Mouse (Mus musculus): Measurements from ENCODE around the gene Mafb. TPM values are rescaled to one million over a fixed set of nuclear protein-coding genes. Genes with fewer than 3 reads are reported as not detected.

The Mafb gene
- polyA plus RNA-seq, 1 experiment from 2014 or later, result 5.3 TPM

GRCm38 (mm10) chr2:160357442-160357841 lies 9.4 kb downstream of the Mafb start:
- H3K27ac ChIP-seq (ENCODE audit: low read depth, low read length), result no peak overlapping the region
- H3K9me3 ChIP-seq (replicated peaks; ENCODE audit: control insufficient read depth, low read length), result no peaks in the 10 kb centered on the region
- H3K9ac ChIP-seq (ENCODE audit: low read depth, low read length), result no peak overlapping the region
- H3K4me1 ChIP-seq (ENCODE audit: control insufficient read depth, insufficient read depth, low read length), result peaks cover 10% of the 10 kb centered on the region
- H3K4me2 ChIP-seq, result no peak overlapping the region
- peaks cover 48% of the 10 kb centered on the region for H3K27me3 ChIP-seq (ENCODE audit: control insufficient read depth, insufficient read depth, low read length)
- ATAC-seq (replicated peaks; ENCODE audit: insufficient number of reproducible peaks, low FRiP score, low TSS enrichment), result no peak; the same call in 1 of the 2 replicates
- WGBS (ENCODE audit: insufficient replicate concordance), result 45% methylated on average over 4 of the region's 4 CpGs
- H3K4me3 ChIP-seq (ENCODE audit: low read depth, low read length), result no peak overlapping the region
- no peaks in the 10 kb centered on the region for H3K36me3 ChIP-seq (ENCODE audit: control insufficient read depth, insufficient read depth, low read length)

GRCm38 (mm10) chr2:160356132-160356531 lies 10.7 kb downstream of the Mafb start:
- Histone ChIP-seq H3K36me3 (ENCODE audit: control insufficient read depth, insufficient read depth, low read length) (no peaks in the 10 kb centered on the region), H3K27me3 (ENCODE audit: control insufficient read depth, insufficient read depth, low read length) (peaks cover 36% of the 10 kb centered on the region), H3K9ac (ENCODE audit: low read depth, low read length) (no peak overlapping the region), H3K4me2 (no peak overlapping the region), H3K4me3 (ENCODE audit: low read depth, low read length) (no peak overlapping the region), H3K4me1 (ENCODE audit: control insufficient read depth, insufficient read depth, low read length) (peaks cover 4% of the 10 kb centered on the region), H3K9me3 (replicated peaks; ENCODE audit: control insufficient read depth, low read length) (no peaks in the 10 kb centered on the region), H3K27ac (ENCODE audit: low read depth, low read length) (no peak overlapping the region)
- no peak for ATAC-seq (replicated peaks; ENCODE audit: insufficient number of reproducible peaks, low FRiP score, low TSS enrichment)
- WGBS (ENCODE audit: insufficient replicate concordance), result 53% methylated on average over 5 of the region's 5 CpGs

- ATAC-seq (replicated peaks; ENCODE audit: insufficient number of reproducible peaks, low FRiP score, low TSS enrichment), result no peak
- Histone ChIP-seq H3K27me3 (ENCODE audit: control insufficient read depth, insufficient read depth, low read length) (peaks cover 18% of the 10 kb centered on the region), H3K36me3 (ENCODE audit: control insufficient read depth, insufficient read depth, low read length) (no peaks in the 10 kb centered on the region), H3K4me1 (ENCODE audit: control insufficient read depth, insufficient read depth, low read length) (peaks cover 6% of the 10 kb centered on the region), H3K27ac (ENCODE audit: low read depth, low read length) (no peak overlapping the region), H3K9me3 (replicated peaks; ENCODE audit: control insufficient read depth, low read length) (no peaks in the 10 kb centered on the region), H3K9ac (ENCODE audit: low read depth, low read length) (no peak overlapping the region), H3K4me3 (ENCODE audit: low read depth, low read length) (no peak overlapping the region), H3K4me2 (no peak overlapping the region)
- WGBS (ENCODE audit: insufficient replicate concordance), result 54% methylated on average over 2 of the region's 2 CpGs
Measured at GRCm38 (mm10) chr2:160354319-160354718, 12.5 kb downstream of the Mafb start.

GRCm38 (mm10) chr2:160353581-160353980 lies 13.3 kb downstream of the Mafb start:
- H3K27ac ChIP-seq (ENCODE audit: low read depth, low read length), result no peak overlapping the region

GRCm38 (mm10) chr2:160351038-160351574 lies 15.8 kb downstream of the Mafb start:
- Histone ChIP-seq H3K4me1 (ENCODE audit: control insufficient read depth, insufficient read depth, low read length) (peaks cover 17% of the 10 kb centered on the region), H3K4me3 (ENCODE audit: low read depth, low read length) (no peak overlapping the region), H3K9ac (ENCODE audit: low read depth, low read length) (no peak overlapping the region), H3K27ac (ENCODE audit: low read depth, low read length) (no peak overlapping the region), H3K4me2 (no peak overlapping the region), H3K36me3 (ENCODE audit: control insufficient read depth, insufficient read depth, low read length) (no peaks in the 10 kb centered on the region), H3K27me3 (ENCODE audit: control insufficient read depth, insufficient read depth, low read length) (no peaks in the 10 kb centered on the region), H3K9me3 (replicated peaks; ENCODE audit: control insufficient read depth, low read length) (no peaks in the 10 kb centered on the region)
- no peak for ATAC-seq (replicated peaks; ENCODE audit: insufficient number of reproducible peaks, low FRiP score, low TSS enrichment)
- WGBS (ENCODE audit: insufficient replicate concordance), result 39% methylated on average over 8 of the region's 8 CpGs

More at GRCm38 (mm10) chr2:160353581-160353980, 13.3 kb downstream of the Mafb start:
- peaks cover 14% of the 10 kb centered on the region for H3K4me1 ChIP-seq (ENCODE audit: control insufficient read depth, insufficient read depth, low read length)
- no peak overlapping the region for H3K9ac ChIP-seq (ENCODE audit: low read depth, low read length)
- WGBS (ENCODE audit: insufficient replicate concordance), result 42% methylated on average over 2 of the region's 2 CpGs
- H3K9me3 ChIP-seq (replicated peaks; ENCODE audit: control insufficient read depth, low read length), result no peaks in the 10 kb centered on the region
- H3K4me2 ChIP-seq, result no peak overlapping the region
- H3K36me3 ChIP-seq (ENCODE audit: control insufficient read depth, insufficient read depth, low read length), result no peaks in the 10 kb centered on the region
- no peak overlapping the region for H3K4me3 ChIP-seq (ENCODE audit: low read depth, low read length)
- ATAC-seq (replicated peaks; ENCODE audit: insufficient number of reproducible peaks, low FRiP score, low TSS enrichment), result no peak
- H3K27me3 ChIP-seq (ENCODE audit: control insufficient read depth, insufficient read depth, low read length), result peaks cover 12% of the 10 kb centered on the region

- Histone ChIP-seq H3K9ac (ENCODE audit: low read depth, low read length) (no peak overlapping the region), H3K4me3 (ENCODE audit: low read depth, low read length) (no peak overlapping the region), H3K4me1 (ENCODE audit: control insufficient read depth, insufficient read depth, low read length) (peaks cover 17% of the 10 kb centered on the region), H3K27me3 (ENCODE audit: control insufficient read depth, insufficient read depth, low read length) (no peaks in the 10 kb centered on the region), H3K4me2 (no peak overlapping the region; the same call in 1 of the 2 replicates), H3K36me3 (ENCODE audit: control insufficient read depth, insufficient read depth, low read length) (no peaks in the 10 kb centered on the region), H3K9me3 (replicated peaks; ENCODE audit: control insufficient read depth, low read length) (no peaks in the 10 kb centered on the region), H3K27ac (ENCODE audit: low read depth, low read length) (no peak overlapping the region)
- ATAC-seq (replicated peaks; ENCODE audit: insufficient number of reproducible peaks, low FRiP score, low TSS enrichment), result no peak
- WGBS (ENCODE audit: insufficient replicate concordance), result 32% methylated on average over 4 of the region's 4 CpGs
Measured at GRCm38 (mm10) chr2:160349578-160349977, 17.3 kb downstream of the Mafb start.

GRCm38 (mm10) chr2:160348796-160349195 lies 18.1 kb downstream of the Mafb start:
- 39% methylated on average over 7 of the region's 7 CpGs for WGBS (ENCODE audit: insufficient replicate concordance)
- Histone ChIP-seq H3K4me2 (no peak overlapping the region), H3K4me1 (ENCODE audit: control insufficient read depth, insufficient read depth, low read length) (peaks cover 17% of the 10 kb centered on the region), H3K27ac (ENCODE audit: low read depth, low read length) (no peak overlapping the region), H3K9ac (ENCODE audit: low read depth, low read length) (no peak overlapping the region), H3K36me3 (ENCODE audit: control insufficient read depth, insufficient read depth, low read length) (no peaks in the 10 kb centered on the region), H3K4me3 (ENCODE audit: low read depth, low read length) (no peak overlapping the region), H3K27me3 (ENCODE audit: control insufficient read depth, insufficient read depth, low read length) (no peaks in the 10 kb centered on the region), H3K9me3 (replicated peaks; ENCODE audit: control insufficient read depth, low read length) (no peaks in the 10 kb centered on the region)
- ATAC-seq (replicated peaks; ENCODE audit: insufficient number of reproducible peaks, low FRiP score, low TSS enrichment), result no peak

- Histone ChIP-seq H3K9me3 (replicated peaks; ENCODE audit: control insufficient read depth, low read length) (no peaks in the 10 kb centered on the region), H3K4me2 (no peak overlapping the region), H3K9ac (ENCODE audit: low read depth, low read length) (no peak overlapping the region), H3K4me1 (ENCODE audit: control insufficient read depth, insufficient read depth, low read length) (peaks cover 17% of the 10 kb centered on the region), H3K27me3 (ENCODE audit: control insufficient read depth, insufficient read depth, low read length) (no peaks in the 10 kb centered on the region), H3K27ac (ENCODE audit: low read depth, low read length) (no peak overlapping the region), H3K4me3 (ENCODE audit: low read depth, low read length) (no peak overlapping the region), H3K36me3 (ENCODE audit: control insufficient read depth, insufficient read depth, low read length) (no peaks in the 10 kb centered on the region)
- ATAC-seq (replicated peaks; ENCODE audit: insufficient number of reproducible peaks, low FRiP score, low TSS enrichment), result no peak
- WGBS (ENCODE audit: insufficient replicate concordance), result 57% methylated on average over 4 of the region's 4 CpGs
Measured at GRCm38 (mm10) chr2:160348072-160348604, 18.7 kb downstream of the Mafb start.

GRCm38 (mm10) chr2:160345644-160346043 lies 21.2 kb downstream of the Mafb start:
- H3K9ac ChIP-seq (ENCODE audit: low read depth, low read length), result no peak overlapping the region
- H3K36me3 ChIP-seq (ENCODE audit: control insufficient read depth, insufficient read depth, low read length), result no peaks in the 10 kb centered on the region
- no peak for ATAC-seq (replicated peaks; ENCODE audit: insufficient number of reproducible peaks, low FRiP score, low TSS enrichment)
- H3K9me3 ChIP-seq (replicated peaks; ENCODE audit: control insufficient read depth, low read length), result no peaks in the 10 kb centered on the region
- H3K27ac ChIP-seq (ENCODE audit: low read depth, low read length), result no peak overlapping the region
- H3K4me2 ChIP-seq, result no peak overlapping the region
- no peak overlapping the region for H3K4me3 ChIP-seq (ENCODE audit: low read depth, low read length)
- H3K4me1 ChIP-seq (ENCODE audit: control insufficient read depth, insufficient read depth, low read length), result peaks cover 17% of the 10 kb centered on the region
- no peaks in the 10 kb centered on the region for H3K27me3 ChIP-seq (ENCODE audit: control insufficient read depth, insufficient read depth, low read length)

Data from heart, embryonic 11.5 days (tissue).